Mouse (Mus musculus): Measurements from ENCODE around the gene Rgs14. TPM values are rescaled to one million over a fixed set of nuclear protein-coding genes. Genes with fewer than 3 reads are reported as not detected.

Rgs14 gene
- polyA plus RNA-seq, 1 experiment, result 3.6 TPM

DNA sequence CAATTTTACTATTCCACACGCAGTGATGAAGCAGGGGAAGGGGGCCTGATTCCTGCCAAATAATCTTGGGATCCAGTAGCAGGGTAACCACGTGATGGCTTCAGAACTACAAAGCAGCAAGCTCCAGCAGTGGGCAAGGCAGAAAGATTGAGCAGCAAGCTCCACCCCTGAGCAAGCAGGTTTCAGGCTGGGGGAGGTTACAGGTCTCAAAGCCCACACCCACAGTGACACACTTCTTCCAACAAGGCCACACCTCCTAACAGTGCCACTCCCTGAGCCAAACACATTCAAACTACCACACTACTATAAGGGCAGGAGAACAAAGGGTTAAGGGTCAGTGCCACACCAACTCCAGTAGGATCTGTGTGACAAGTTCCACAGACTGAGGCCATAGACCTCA is 30.3 kb upstream of the Rgs14 start:
- H3K4me1 ChIP-seq (ENCODE audit: control insufficient read depth, insufficient read depth, low read length), result no peaks in the 10 kb centered on the region
- TF ChIP-seq POLR2A (IDR thresholded peaks at IDR 0.05; ENCODE audit: insufficient read depth, low read length) (peak; percentile 14), EP300 (IDR thresholded peaks at IDR 0.05; ENCODE audit: insufficient read depth, low read depth, low read length) (0 out of 2 replicates have a peak, but pooled peaks have one; percentile 60), CTCF (IDR thresholded peaks at IDR 0.05; ENCODE audit: low read depth, low read length) (no peak)
- H3K4me3 ChIP-seq (ENCODE audit: low read depth, low read length), result no peak overlapping the region
- H3K36me3 ChIP-seq (ENCODE audit: control insufficient read depth, insufficient read depth, low read length, poor library complexity, severe bottlenecking), result 0 out of 2 replicates have a peak, but pooled peaks cover under 1% of the 10 kb centered on the region
- no peaks in the 10 kb centered on the region for H3K9me3 ChIP-seq (replicated peaks; ENCODE audit: control insufficient read depth, insufficient read depth, low read length, poor library complexity, severe bottlenecking)
- H3K27ac ChIP-seq (ENCODE audit: insufficient read depth, low read length), result peak overlapping the region; percentile 83
- H3K27me3 ChIP-seq (ENCODE audit: control insufficient read depth, insufficient read depth, low read length, poor library complexity, severe bottlenecking), result no peaks in the 10 kb centered on the region
- peak overlapping the region; percentile 39; the same call in 1 of the 2 replicates for H3K9ac ChIP-seq (ENCODE audit: low read depth, poor library complexity, severe bottlenecking)

DNA sequence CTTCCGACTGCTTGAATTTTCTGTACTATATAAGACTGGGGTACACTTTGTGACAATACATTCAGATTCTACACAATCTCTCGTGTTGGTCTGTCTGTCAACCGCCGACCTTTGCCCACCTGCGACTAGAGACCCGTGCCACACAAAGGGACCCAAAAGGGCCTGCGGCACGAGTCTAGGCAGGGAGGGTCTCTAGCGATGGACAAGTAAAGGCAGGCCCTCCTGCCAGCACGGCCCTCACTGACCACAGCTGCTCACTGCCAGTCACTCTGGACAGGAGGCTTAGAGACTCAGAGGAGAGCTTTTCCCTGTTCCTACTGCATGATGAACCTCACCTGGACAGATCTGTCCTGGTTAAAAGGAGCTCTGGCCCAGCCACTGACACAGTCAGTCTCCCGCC is 27.1 kb upstream of the Rgs14 start:
- Histone ChIP-seq H3K4me1 (ENCODE audit: control insufficient read depth, insufficient read depth, low read length) (no peaks in the 10 kb centered on the region), H3K9ac (ENCODE audit: low read depth, poor library complexity, severe bottlenecking) (no peak overlapping the region), H3K36me3 (ENCODE audit: control insufficient read depth, insufficient read depth, low read length, poor library complexity, severe bottlenecking) (peaks cover 24% of the 10 kb centered on the region), H3K4me3 (ENCODE audit: low read depth, low read length) (no peak overlapping the region), H3K27me3 (ENCODE audit: control insufficient read depth, insufficient read depth, low read length, poor library complexity, severe bottlenecking) (no peaks in the 10 kb centered on the region), H3K9me3 (replicated peaks; ENCODE audit: control insufficient read depth, insufficient read depth, low read length, poor library complexity, severe bottlenecking) (no peaks in the 10 kb centered on the region), H3K27ac (ENCODE audit: insufficient read depth, low read length) (peak overlapping the region; percentile 75)
- TF ChIP-seq CTCF (IDR thresholded peaks at IDR 0.05; ENCODE audit: low read depth, low read length) (no peak), EP300 (IDR thresholded peaks at IDR 0.05; ENCODE audit: insufficient read depth, low read depth, low read length) (no peak), POLR2A (IDR thresholded peaks at IDR 0.05; ENCODE audit: insufficient read depth, low read length) (no peak)

GRCm38 (mm10) chr13:55344286-55344685 is 25.2 kb upstream of the Rgs14 start:
- Histone ChIP-seq H3K27ac (ENCODE audit: insufficient read depth, low read length) (no peak overlapping the region), H3K9ac (ENCODE audit: low read depth, poor library complexity, severe bottlenecking) (no peak overlapping the region), H3K9me3 (replicated peaks; ENCODE audit: control insufficient read depth, insufficient read depth, low read length, poor library complexity, severe bottlenecking) (no peaks in the 10 kb centered on the region), H3K36me3 (ENCODE audit: control insufficient read depth, insufficient read depth, low read length, poor library complexity, severe bottlenecking) (peaks cover 37% of the 10 kb centered on the region), H3K4me3 (ENCODE audit: low read depth, low read length) (no peak overlapping the region), H3K4me1 (ENCODE audit: control insufficient read depth, insufficient read depth, low read length) (no peaks in the 10 kb centered on the region), H3K27me3 (ENCODE audit: control insufficient read depth, insufficient read depth, low read length, poor library complexity, severe bottlenecking) (no peaks in the 10 kb centered on the region)
- TF ChIP-seq CTCF (IDR thresholded peaks at IDR 0.05; ENCODE audit: low read depth, low read length) (no peak), EP300 (IDR thresholded peaks at IDR 0.05; ENCODE audit: insufficient read depth, low read depth, low read length) (no peak), POLR2A (IDR thresholded peaks at IDR 0.05; ENCODE audit: insufficient read depth, low read length) (no peak)

DNA sequence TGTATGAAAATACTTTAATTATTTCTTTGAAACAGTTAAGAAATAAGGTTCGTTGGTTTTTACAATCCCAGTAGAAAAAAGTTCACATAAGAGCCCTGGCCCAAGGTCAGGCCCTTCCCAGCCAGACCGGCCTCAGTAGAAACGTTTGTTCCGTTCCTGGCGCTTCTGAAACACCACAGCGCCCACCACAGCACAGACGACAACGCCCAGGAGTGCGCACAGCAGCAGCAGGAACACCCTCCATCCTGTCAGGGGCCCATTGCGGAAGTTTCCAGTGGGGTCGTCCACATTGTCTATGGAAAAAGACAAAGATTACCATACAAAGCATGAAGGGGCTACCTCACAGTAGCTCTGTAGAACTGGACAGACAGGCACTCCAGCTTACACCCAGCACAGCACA is 22.8 kb upstream of the Rgs14 start:
- no peaks in the 10 kb centered on the region for H3K27me3 ChIP-seq (ENCODE audit: control insufficient read depth, insufficient read depth, low read length, poor library complexity, severe bottlenecking)
- no peaks in the 10 kb centered on the region for H3K4me1 ChIP-seq (ENCODE audit: control insufficient read depth, insufficient read depth, low read length)
- H3K4me3 ChIP-seq (ENCODE audit: low read depth, low read length), result no peak overlapping the region
- TF ChIP-seq POLR2A (IDR thresholded peaks at IDR 0.05; ENCODE audit: insufficient read depth, low read length), result no peak
- TF ChIP-seq CTCF (IDR thresholded peaks at IDR 0.05; ENCODE audit: low read depth, low read length), result no peak
- TF ChIP-seq EP300 (IDR thresholded peaks at IDR 0.05; ENCODE audit: insufficient read depth, low read depth, low read length), result no peak
- H3K36me3 ChIP-seq (ENCODE audit: control insufficient read depth, insufficient read depth, low read length, poor library complexity, severe bottlenecking), result peaks cover 50% of the 10 kb centered on the region
- no peaks in the 10 kb centered on the region for H3K9me3 ChIP-seq (replicated peaks; ENCODE audit: control insufficient read depth, insufficient read depth, low read length, poor library complexity, severe bottlenecking)
- H3K27ac ChIP-seq (ENCODE audit: insufficient read depth, low read length), result no peak overlapping the region
- no peak overlapping the region for H3K9ac ChIP-seq (ENCODE audit: low read depth, poor library complexity, severe bottlenecking)

GRCm38 (mm10) chr13:55361145-55361544 is 8.4 kb upstream of the Rgs14 start:
- Histone ChIP-seq H3K27me3 (ENCODE audit: control insufficient read depth, insufficient read depth, low read length, poor library complexity, severe bottlenecking) (no peaks in the 10 kb centered on the region), H3K27ac (ENCODE audit: insufficient read depth, low read length) (no peak overlapping the region), H3K9ac (ENCODE audit: low read depth, poor library complexity, severe bottlenecking) (no peak overlapping the region), H3K9me3 (replicated peaks; ENCODE audit: control insufficient read depth, insufficient read depth, low read length, poor library complexity, severe bottlenecking) (no peaks in the 10 kb centered on the region), H3K4me3 (ENCODE audit: low read depth, low read length) (no peak overlapping the region), H3K4me1 (ENCODE audit: control insufficient read depth, insufficient read depth, low read length) (no peaks in the 10 kb centered on the region), H3K36me3 (ENCODE audit: control insufficient read depth, insufficient read depth, low read length, poor library complexity, severe bottlenecking) (peaks cover 9% of the 10 kb centered on the region)
- no peak for TF ChIP-seq EP300 (IDR thresholded peaks at IDR 0.05; ENCODE audit: insufficient read depth, low read depth, low read length)
- TF ChIP-seq CTCF (IDR thresholded peaks at IDR 0.05; ENCODE audit: low read depth, low read length), result no peak
- no peak for TF ChIP-seq POLR2A (IDR thresholded peaks at IDR 0.05; ENCODE audit: insufficient read depth, low read length)

GRCm38 (mm10) chr13:55361974-55362452 is 7.5 kb upstream of the Rgs14 start:
- Histone ChIP-seq H3K36me3 (ENCODE audit: control insufficient read depth, insufficient read depth, low read length, poor library complexity, severe bottlenecking) (peaks cover 7% of the 10 kb centered on the region), H3K9me3 (replicated peaks; ENCODE audit: control insufficient read depth, insufficient read depth, low read length, poor library complexity, severe bottlenecking) (no peaks in the 10 kb centered on the region), H3K4me3 (ENCODE audit: low read depth, low read length) (peak overlapping the region; percentile 89), H3K27ac (ENCODE audit: insufficient read depth, low read length) (no peak overlapping the region), H3K27me3 (ENCODE audit: control insufficient read depth, insufficient read depth, low read length, poor library complexity, severe bottlenecking) (no peaks in the 10 kb centered on the region), H3K4me1 (ENCODE audit: control insufficient read depth, insufficient read depth, low read length) (no peaks in the 10 kb centered on the region), H3K9ac (ENCODE audit: low read depth, poor library complexity, severe bottlenecking) (peak overlapping the region; percentile 64)
- TF ChIP-seq EP300 (IDR thresholded peaks at IDR 0.05; ENCODE audit: insufficient read depth, low read depth, low read length) (no peak), POLR2A (IDR thresholded peaks at IDR 0.05; ENCODE audit: insufficient read depth, low read length) (no peak), CTCF (IDR thresholded peaks at IDR 0.05; ENCODE audit: low read depth, low read length) (no peak)
